Mouse (Mus musculus) heart, embryonic 14.5 days (tissue): ENCODE results near the gene Kat2a. TPM values are rescaled to one million over a fixed set of nuclear protein-coding genes. Genes with fewer than 3 reads are reported as not detected.

Source experiments
- ATAC-seq: fragments of 200-750 bp; cut with Nextera tagmentation; 2 replicates; pipeline ENCODE4 v1.8.0; 2017; ENCODE audit warnings: low read depth, moderate TSS enrichment; ENCODE audit not compliant: insufficient number of reproducible peaks, insufficient read depth, low FRiP score
- H3K27ac ChIP-seq, 2 experiments: fragments of 200-500 bp in 1 of 2; fragments of 300-500 bp in 1 of 2; sonication (generic) in 1 of 2; replicated peaks in 1 of 2; 2 replicates each; pipeline ENCODE4 v1.5.1; 2012 to 2014; ENCODE audit warnings: low read depth in 2 of 2, low read length in 2 of 2, control low read depth in 1 of 2, mild to moderate bottlenecking in 1 of 2, mixed read lengths in 1 of 2; ENCODE audit not compliant: control insufficient read depth in 1 of 2, insufficient read depth in 1 of 2
- H3K27me3 ChIP-seq: fragments of 300-500 bp; sonication (generic); 2 replicates; pipeline ENCODE4 v1.6.1; 2014; ENCODE audit warnings: mild to moderate bottlenecking, low read length, control low read depth; ENCODE audit not compliant: control insufficient read depth, insufficient read depth
- H3K36me3 ChIP-seq: fragments of 300-500 bp; sonication (generic); 2 replicates; pipeline ENCODE4 v1.6.1; 2014; ENCODE audit warnings: mild to moderate bottlenecking, control low read depth, low read length, mixed read lengths; ENCODE audit not compliant: control insufficient read depth, insufficient read depth
- H3K4me1 ChIP-seq, 2 experiments: fragments of 200-500 bp in 1 of 2; fragments of 300-500 bp in 1 of 2; sonication (generic) in 1 of 2; 2 replicates each; pipeline ENCODE4 v1.6.1; 2012 to 2014; ENCODE audit warnings: low read length in 2 of 2, control low read depth in 1 of 2, mixed read lengths in 1 of 2; ENCODE audit not compliant: control insufficient read depth in 2 of 2, insufficient read depth in 2 of 2
- H3K4me2 ChIP-seq: fragments of 300-500 bp; sonication (generic); 2 replicates; pipeline ENCODE4 v1.6.1; 2014; ENCODE audit warnings: mild to moderate bottlenecking, low read length
- H3K4me3 ChIP-seq, 2 experiments: fragments of 200-500 bp in 1 of 2; fragments of 300-500 bp in 1 of 2; sonication (generic) in 1 of 2; 2 replicates each; pipeline ENCODE4 v1.5.1; 2012 to 2014; ENCODE audit warnings: low read length in 2 of 2, mild to moderate bottlenecking in 2 of 2, control low read depth in 1 of 2, low read depth in 1 of 2, moderate library complexity in 1 of 2; ENCODE audit not compliant: control insufficient read depth in 1 of 2, insufficient read depth in 1 of 2
- H3K9ac ChIP-seq: fragments of 300-500 bp; sonication (generic); 2 replicates; pipeline ENCODE4 v1.6.1; 2014; ENCODE audit warnings: mild to moderate bottlenecking, low read length
- H3K9me3 ChIP-seq: fragments of 300-500 bp; sonication (generic); 2 replicates; pipeline ENCODE4 v1.6.1; 2016; ENCODE audit warnings: low read length, control low read depth; ENCODE audit not compliant: control insufficient read depth
- WGBS: fragments of 180-500 bp; shearing (Covaris S2); extraction: QIAGEN DNeasy Blood & Tissue Kit; methylation state at CpG from one replicate; pipeline ENCODE4 v1.1.7; 2014; 5-methylcytosine and 5-hydroxymethylcytosine counted together
- polyA plus RNA-seq: library from polyadenylated mRNA; unstranded; fragments of >200 nt; fragmentation: Nextera tagmentation; extraction: Ambion mirVana; gene quantifications from 2 replicates; pipeline ENCODE4 v1.2.1, GENCODE M21; 2014

The Kat2a gene
- polyA plus RNA-seq, 1 experiment from 2014 or later, result 29.4 TPM

DNA sequence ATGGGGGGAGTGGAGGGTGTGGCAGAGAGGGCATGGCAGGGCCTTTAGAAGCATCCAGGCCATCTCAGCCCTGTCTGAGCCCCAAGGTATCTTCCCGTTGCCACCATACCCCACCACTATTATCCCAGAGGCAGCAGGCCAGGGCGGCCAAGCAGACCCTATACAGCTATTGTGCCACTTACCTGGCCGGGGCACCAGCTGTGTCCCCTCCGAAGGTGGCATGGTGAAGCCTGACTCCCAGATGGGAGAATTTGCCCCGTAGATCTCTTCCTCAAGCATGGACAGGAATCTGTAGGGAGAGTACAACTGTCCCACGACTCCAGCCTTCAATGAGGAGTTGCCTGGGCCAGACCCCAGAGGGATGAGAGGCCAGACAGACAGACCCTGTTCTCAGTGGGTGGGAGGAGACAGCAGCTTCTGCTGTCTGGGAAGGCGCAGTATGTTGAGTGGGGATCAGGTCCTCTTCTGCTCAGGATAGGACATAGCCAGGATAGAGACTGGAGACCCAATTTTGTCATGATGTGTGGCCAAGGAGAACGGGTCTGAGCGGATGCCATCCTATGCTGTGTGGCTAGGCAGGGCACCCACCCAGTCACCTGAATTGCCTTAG lies 3.0 kb downstream of the Kat2a start:
- 95% methylated on average over 9 of the region's 9 CpGs for WGBS
- no peak overlapping the region for H3K4me2 ChIP-seq
- no peaks in the 10 kb centered on the region for H3K27me3 ChIP-seq
- H3K4me1 ChIP-seq, result peaks cover 19 to 23% of the 10 kb centered on the region in 2 experiments
- no peak overlapping the region for H3K4me3 ChIP-seq
- no peak overlapping the region for H3K9ac ChIP-seq
- no peaks in the 10 kb centered on the region for H3K9me3 ChIP-seq
- no peak for ATAC-seq
- H3K36me3 ChIP-seq, result peaks cover 63% of the 10 kb centered on the region
- no peak overlapping the region for H3K27ac ChIP-seq

DNA sequence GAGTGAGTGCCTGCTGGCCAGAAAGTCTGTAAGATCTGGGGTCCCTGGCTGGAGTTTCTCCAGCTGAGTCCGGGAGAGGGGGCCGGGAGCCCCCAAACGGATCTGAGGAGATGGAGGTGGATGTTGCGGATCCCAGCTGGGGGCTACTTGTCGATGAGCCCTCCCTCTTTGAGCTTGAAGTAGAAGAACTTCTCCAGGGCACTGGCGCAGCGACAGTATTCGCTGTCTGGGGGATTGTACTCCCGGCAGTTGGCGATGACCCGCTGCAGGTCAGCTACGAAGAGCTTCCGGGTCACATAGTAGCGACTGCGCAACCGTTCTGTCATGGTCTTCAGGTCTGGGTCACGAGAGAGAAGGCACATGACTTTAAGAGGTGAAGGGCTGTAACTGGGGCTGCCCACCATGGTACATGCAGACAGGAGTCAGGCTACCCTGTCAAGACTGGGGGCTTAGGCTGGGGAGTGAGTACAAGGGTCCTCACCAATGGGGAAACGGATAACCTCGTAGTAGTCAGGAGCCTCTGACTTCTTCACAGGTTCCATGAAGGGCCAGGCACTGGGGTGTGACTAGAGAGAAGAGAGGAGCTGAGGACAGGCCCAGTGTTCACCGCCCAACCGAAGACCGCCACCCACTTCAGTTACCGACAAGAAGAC lies 7.0 kb downstream of the Kat2a start:
- peaks cover 59% of the 10 kb centered on the region for H3K36me3 ChIP-seq
- no peaks in the 10 kb centered on the region for H3K27me3 ChIP-seq
- H3K27ac ChIP-seq, result no peak overlapping the region
- H3K4me3 ChIP-seq, result no peak overlapping the region
- no peak for ATAC-seq
- no peak overlapping the region for H3K4me2 ChIP-seq
- H3K9ac ChIP-seq, result no peak overlapping the region
- WGBS, result 93% methylated on average over 23 of the region's 23 CpGs
- no peaks in the 10 kb centered on the region for H3K9me3 ChIP-seq
- H3K4me1 ChIP-seq, result peaks cover 3% of the 10 kb centered on the region in 2 experiments; a peak in 1 of 4 replicates

DNA sequence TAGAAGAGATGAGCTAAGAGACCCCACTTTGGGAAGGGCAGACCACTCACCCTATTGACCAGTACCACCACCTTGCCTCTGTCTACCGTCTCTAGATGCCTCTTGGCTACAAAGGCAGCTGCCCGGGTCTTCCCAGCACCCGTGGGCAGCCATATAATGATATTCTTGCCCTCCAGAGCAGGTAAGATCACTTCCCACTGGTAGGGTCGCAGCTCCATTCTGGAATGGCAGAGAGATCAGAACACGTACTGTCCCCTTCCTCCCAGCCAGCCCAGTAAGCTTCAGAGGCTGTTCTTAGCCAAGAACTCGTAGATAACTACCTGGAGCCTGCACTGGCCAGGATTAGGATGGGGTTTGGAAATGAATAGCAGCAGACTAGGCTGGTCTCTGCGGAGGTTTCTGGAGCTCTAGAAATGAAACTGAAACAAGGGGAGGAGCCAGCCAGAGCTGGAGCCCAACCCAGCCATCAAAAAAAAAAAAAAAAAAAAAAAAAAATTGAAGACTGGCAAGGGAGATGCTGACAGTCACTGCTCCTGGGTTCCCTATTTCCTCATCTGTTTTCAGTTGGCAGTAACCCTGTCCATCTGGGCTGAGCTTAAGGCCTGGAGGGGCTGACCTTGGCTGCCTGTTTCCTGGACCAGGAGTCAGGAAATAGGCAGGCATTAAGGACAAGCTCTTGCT lies 8.3 kb downstream of the Kat2a start, which contains the start of gene Dhx58:
Gene Dhx58 (minus strand): TSS at position 421 of the 681 bp plus-strand sequence.
- Histone ChIP-seq H3K4me1 (peaks cover 3% of the 10 kb centered on the region in 2 experiments; a peak in 1 of 4 replicates), H3K4me3 (no peak within 1 kb of the TSS), H3K4me2 (no peak within 1 kb of the TSS), H3K9ac (no peak within 1 kb of the TSS; the same call in 1 of the 2 replicates), H3K27me3 (no peaks in the 10 kb centered on the region), H3K36me3 (peaks cover 47% of the 10 kb centered on the region), H3K27ac (0 out of 4 replicates have a peak within 1 kb of the TSS, but pooled peaks of 1 of the 2 experiments have one; percentile 11), H3K9me3 (no peaks in the 10 kb centered on the region)
- no peak for ATAC-seq
- 63% methylated on average over 7 of the region's 7 CpGs for WGBS

DNA sequence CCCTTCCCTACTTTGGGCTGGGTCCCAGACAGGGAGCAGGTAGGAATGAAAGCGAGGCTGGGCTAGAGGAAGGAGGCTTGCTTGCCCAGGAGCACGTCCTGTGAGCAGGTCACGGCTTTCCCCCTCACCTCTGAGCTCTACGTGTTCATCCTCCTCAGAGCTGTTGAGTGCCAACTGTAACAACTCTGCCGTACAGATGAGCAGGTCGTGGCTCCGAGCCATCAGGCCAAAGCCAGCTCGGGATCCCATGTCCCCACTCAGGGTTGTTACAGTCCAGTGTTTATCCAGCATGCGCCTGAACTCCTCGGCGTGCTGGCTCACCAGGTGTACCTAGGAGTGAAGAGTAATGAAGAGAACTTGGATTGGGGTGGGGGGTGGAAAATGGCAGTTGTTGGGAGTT lies 8.9 kb downstream of the Kat2a start:
- Histone ChIP-seq H3K9me3 (no peaks in the 10 kb centered on the region), H3K4me2 (no peak overlapping the region), H3K4me1 (peaks cover 3% of the 10 kb centered on the region in 2 experiments; a peak in 1 of 4 replicates), H3K36me3 (peaks cover 41% of the 10 kb centered on the region), H3K9ac (no peak overlapping the region), H3K27ac (no peak overlapping the region), H3K4me3 (no peak overlapping the region), H3K27me3 (no peaks in the 10 kb centered on the region)
- no peak for ATAC-seq
- WGBS, result 57% methylated on average over 11 of the region's 11 CpGs

DNA sequence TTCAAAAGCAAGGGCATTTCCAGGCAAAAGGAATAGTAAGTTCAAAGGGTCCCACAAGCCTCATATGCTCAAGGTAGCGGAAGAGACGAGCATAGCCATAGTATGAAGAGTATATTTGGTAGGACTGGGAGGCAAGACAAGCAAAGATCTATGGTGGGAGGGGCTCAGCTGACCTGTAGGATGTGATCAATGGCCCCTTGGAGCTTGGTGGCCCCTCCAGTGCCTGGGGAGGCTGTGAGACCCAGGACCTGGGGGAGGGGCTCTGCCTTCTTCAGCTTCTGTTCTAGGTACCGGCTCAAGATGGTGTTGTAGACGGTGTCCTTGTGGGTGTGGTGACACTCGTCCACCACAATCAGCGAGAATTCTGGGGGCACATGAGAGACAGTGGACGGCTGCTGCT lies 9.4 kb downstream of the Kat2a start:
- peak overlapping the region; percentile 0 to 4; a peak in 1 of 4 replicates for H3K4me3 ChIP-seq
- H3K27ac ChIP-seq, result no peak overlapping the region
- H3K27me3 ChIP-seq, result no peaks in the 10 kb centered on the region
- 44% methylated on average over 7 of the region's 7 CpGs for WGBS
- peak overlapping the region; percentile 54 for H3K4me2 ChIP-seq
- no peak for ATAC-seq
- peak overlapping the region; percentile 44; the same call in 1 of the 2 replicates for H3K9ac ChIP-seq
- H3K9me3 ChIP-seq, result no peaks in the 10 kb centered on the region
- peaks cover 36% of the 10 kb centered on the region for H3K36me3 ChIP-seq
- H3K4me1 ChIP-seq, result peaks cover 3% of the 10 kb centered on the region in 2 experiments; a peak in 1 of 4 replicates

DNA sequence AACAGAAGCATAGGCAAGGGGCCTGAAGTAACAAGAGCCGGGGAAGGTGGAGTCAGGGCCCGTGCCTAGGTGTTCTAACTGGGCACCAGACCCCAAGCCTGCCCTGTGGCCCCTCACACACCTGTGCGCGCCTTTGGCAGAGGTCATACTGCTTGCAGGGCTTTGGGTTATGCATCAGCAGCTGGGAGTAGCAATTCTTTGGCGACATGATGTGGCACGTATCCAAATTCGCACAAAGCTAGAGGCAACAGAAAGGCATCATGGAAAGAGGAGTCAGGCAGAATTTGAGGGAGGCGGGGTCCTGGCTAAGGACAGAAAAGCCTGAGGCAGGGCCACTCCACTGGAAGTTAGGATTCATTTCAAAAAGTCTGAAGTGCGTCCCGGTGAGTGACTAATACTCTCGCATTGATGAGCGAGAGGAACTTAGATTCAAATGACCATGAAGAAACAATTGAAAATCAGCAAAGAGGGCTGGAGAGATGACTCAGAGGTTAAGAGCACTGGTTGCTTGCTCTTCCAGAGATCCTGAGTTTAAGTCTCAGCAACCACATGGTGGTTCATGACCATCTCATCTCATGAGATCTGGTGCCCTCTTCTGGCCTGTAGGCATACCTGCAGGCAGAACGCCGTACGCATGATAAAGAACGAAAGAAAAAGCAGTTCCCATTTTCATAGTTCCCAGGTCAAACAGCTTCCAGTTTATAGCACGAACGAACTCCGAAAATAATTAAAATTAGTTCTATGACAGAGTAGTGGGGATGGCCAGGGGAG lies 10.0 kb downstream of the Kat2a start:
- Histone ChIP-seq H3K36me3 (peaks cover 30% of the 10 kb centered on the region), H3K4me1 (peaks cover 3% of the 10 kb centered on the region in 2 experiments; a peak in 1 of 4 replicates), H3K4me2 (peak overlapping the region; percentile 54), H3K27me3 (no peaks in the 10 kb centered on the region), H3K4me3 (peak overlapping the region; percentile 0 to 4; a peak in 1 of 4 replicates), H3K9ac (peak overlapping the region; percentile 44; the same call in 1 of the 2 replicates), H3K9me3 (no peaks in the 10 kb centered on the region), H3K27ac (no peak overlapping the region)
- no peak for ATAC-seq
- WGBS, result 34% methylated on average over 19 of the region's 19 CpGs

DNA sequence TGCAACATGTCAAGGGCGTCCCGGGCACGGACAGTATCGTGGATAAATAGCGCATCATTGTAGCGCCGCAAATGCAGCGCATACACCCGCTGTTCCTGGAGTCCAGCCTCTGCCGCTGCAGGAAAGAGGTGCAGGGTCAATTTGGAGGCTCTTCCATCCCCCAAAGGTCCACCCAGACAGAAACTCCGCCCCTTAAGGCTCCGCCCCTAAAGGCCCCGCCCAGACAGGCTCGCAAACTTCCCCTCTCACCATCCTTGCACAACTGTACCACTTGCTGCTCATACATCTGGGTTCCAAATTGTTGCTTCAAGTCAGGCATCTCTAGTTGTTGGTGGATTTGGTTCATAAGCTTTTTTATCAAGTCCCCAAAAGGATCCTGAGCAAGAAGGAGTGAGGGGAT lies 11.0 kb downstream of the Kat2a start:
- Histone ChIP-seq H3K9me3 (no peaks in the 10 kb centered on the region), H3K9ac (no peak overlapping the region), H3K36me3 (peaks cover 20% of the 10 kb centered on the region), H3K4me2 (peak overlapping the region; percentile 52), H3K27me3 (no peaks in the 10 kb centered on the region), H3K27ac (no peak overlapping the region), H3K4me1 (peaks cover 3% of the 10 kb centered on the region in 2 experiments; a peak in 1 of 4 replicates), H3K4me3 (peak overlapping the region; percentile 14 to 21; a peak in 3 of 4 replicates)
- ATAC-seq, result no peak
- WGBS, result 5% methylated on average over 14 of the region's 14 CpGs
